14 mouse cellular contexts compared by ENCODE assay signal in the genomic region with DNA sequence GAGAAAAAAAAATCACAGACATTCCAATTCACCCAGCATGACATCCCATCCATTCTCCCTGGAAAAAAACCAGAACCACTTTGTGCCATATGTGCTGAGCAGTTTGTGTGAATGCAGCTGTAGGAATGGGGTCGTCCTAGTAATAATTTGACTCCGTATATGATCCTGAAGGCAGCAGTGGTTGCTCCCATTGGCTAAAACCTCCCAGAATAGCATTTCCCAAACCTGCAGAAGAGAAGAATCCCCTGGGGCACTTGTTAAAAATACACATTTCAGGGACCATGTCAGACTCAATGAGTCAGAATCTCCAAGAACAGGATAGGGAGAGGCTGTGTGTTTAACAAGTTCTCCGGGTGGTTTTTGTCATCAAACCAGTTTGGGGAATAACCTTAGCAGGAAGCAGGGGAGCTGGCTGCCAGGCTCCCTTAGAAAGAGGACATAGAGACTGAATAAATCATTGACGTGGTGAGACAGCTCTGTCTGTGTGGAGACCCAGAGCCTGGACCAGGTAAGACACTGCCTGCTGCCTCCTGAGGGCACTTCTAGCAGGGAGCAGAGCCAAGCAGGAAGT.
A peak's percentile ranks its signal among the peaks of the same experiment; 100 is the strongest.
DNase-seq lines count a peak whose midpoint lies in the region; ATAC-seq and TF ChIP-seq lines count a peak whose summit lies in the region.
"Had no signal": no experiment of that assay in that cellular context is flagged by ENCODE, and none has a peak within 500 bp of the region (broad histone marks: within the 10 kb centered on the region; RNA-seq: fewer than 3 reads in every experiment).

No protein-coding gene starts in this region.

- no peak for TF ChIP-seq POLR2A in limb, embryonic 14.5 days (IDR thresholded peaks at IDR 0.05; ENCODE audit: borderline replicate concordance, extremely low read depth, insufficient read depth, insufficient read length)

- H3K27ac ChIP-seq in hindbrain, postnatal 0 days, result no peak overlapping the region
- no peak overlapping the region for H3K27ac ChIP-seq in hindbrain, embryonic 13.5 days
- no peak overlapping the region for H3K27ac ChIP-seq in limb, embryonic 14.5 days (replicated peaks; ENCODE audit: low read depth, low read length)
- H3K27ac ChIP-seq: liver, embryonic 15.5 days had no signal

- H3K4me2 ChIP-seq in hindbrain, postnatal 0 days (ENCODE audit: low read depth, low read length), result no peak overlapping the region
- no peak overlapping the region for H3K4me2 ChIP-seq in hindbrain, embryonic 13.5 days
- H3K4me2 ChIP-seq in limb, embryonic 14.5 days (replicated peaks; ENCODE audit: low read depth, low read length, severe bottlenecking), result no peak overlapping the region
- H3K4me2 ChIP-seq: liver, embryonic 15.5 days had no signal

- DNase-seq in hindbrain, postnatal 0 days (ENCODE audit: low spot score), result peak; percentile 15
- DNase-seq in 3T3-L1 (ENCODE audit: low read depth, low spot score) (peak; percentile 94), Patski (ENCODE audit: low read depth, low spot score) (peak; percentile 64)
- peak; percentile 69 for DNase-seq in limb, embryonic 14.5 days (ENCODE audit: low spot score)
- DNase-seq in gastrocnemius, postnatal 36 days, result no peak
- DNase-seq in left cerebral cortex, adult 11 months (ENCODE audit: low spot score), result no peak
- DNase-seq: adrenal gland, adult 8-10 months; cerebellum, adult 9-11 months; gastrocnemius, postnatal 14 days; thymus, postnatal 25 days had no signal

- no peaks in the 10 kb centered on the region for H3K4me1 ChIP-seq in hindbrain, postnatal 0 days (ENCODE audit: insufficient read depth, low read length)
- H3K4me1 ChIP-seq in hindbrain, embryonic 13.5 days (replicated peaks), result peaks cover 9% of the 10 kb centered on the region; the same call in 1 of the 2 replicates
- no peaks in the 10 kb centered on the region for H3K4me1 ChIP-seq in limb, embryonic 14.5 days (ENCODE audit: control insufficient read depth, insufficient read depth, low read length)
- H3K4me1 ChIP-seq: liver, embryonic 15.5 days had no signal

- H3K9me3 ChIP-seq in hindbrain, postnatal 0 days (ENCODE audit: low read length), result no peaks in the 10 kb centered on the region
- no peaks in the 10 kb centered on the region for H3K9me3 ChIP-seq in hindbrain, embryonic 13.5 days
- H3K9me3 ChIP-seq in limb, embryonic 14.5 days (ENCODE audit: control insufficient read depth, low read length), result no peaks in the 10 kb centered on the region
- H3K9me3 ChIP-seq: G1E; liver, embryonic 15.5 days had no signal

- H3K4me3 ChIP-seq in hindbrain, postnatal 0 days (ENCODE audit: low read length), result no peak overlapping the region
- no peak overlapping the region for H3K4me3 ChIP-seq in hindbrain, embryonic 13.5 days
- no peak overlapping the region for H3K4me3 ChIP-seq in limb, embryonic 14.5 days (replicated peaks; ENCODE audit: low read length)
- H3K4me3 ChIP-seq: liver, embryonic 15.5 days; myocyte had no signal

- no peaks in the 10 kb centered on the region for H3K27me3 ChIP-seq in hindbrain, postnatal 0 days (ENCODE audit: insufficient read depth, low read length)
- no peaks in the 10 kb centered on the region for H3K27me3 ChIP-seq in hindbrain, embryonic 13.5 days
- H3K27me3 ChIP-seq in Patski, result no peaks in the 10 kb centered on the region
- no peaks in the 10 kb centered on the region for H3K27me3 ChIP-seq in limb, embryonic 14.5 days (ENCODE audit: control insufficient read depth, insufficient read depth, low read length)
- H3K27me3 ChIP-seq: liver, embryonic 15.5 days had no signal

- intact Hi-C loops in gastrocnemius, postnatal 36 days (cut with DNase I), result no loop called here

- no peak for TF ChIP-seq CTCF in hindbrain, postnatal 0 days (IDR thresholded peaks at IDR 0.05; ENCODE audit: low read depth)
- TF ChIP-seq CTCF in Patski (IDR thresholded peaks at IDR 0.05), result no peak

- WGBS in hindbrain, postnatal 0 days, result 55% methylated on average over 4 of the region's 4 CpGs
- WGBS in hindbrain, embryonic 13.5 days, result 60% methylated on average over 4 of the region's 4 CpGs
- 39% methylated on average over 4 of the region's 4 CpGs for WGBS in limb, embryonic 14.5 days

- no peak for ATAC-seq in hindbrain, postnatal 0 days
- ATAC-seq in hindbrain, embryonic 13.5 days (ENCODE audit: low FRiP score), result no peak
- peak; percentile 76 for ATAC-seq in Patski
- no peak for ATAC-seq in limb, embryonic 14.5 days (ENCODE audit: low FRiP score, low read depth)

- no peak overlapping the region for H3K9ac ChIP-seq in hindbrain, postnatal 0 days (replicated peaks; ENCODE audit: low read length)
- H3K9ac ChIP-seq in hindbrain, embryonic 13.5 days, result no peak overlapping the region
- H3K9ac ChIP-seq in limb, embryonic 14.5 days (ENCODE audit: low read depth, low read length, severe bottlenecking), result no peak overlapping the region
- H3K9ac ChIP-seq: liver, embryonic 15.5 days had no signal

- H3K36me3 ChIP-seq in hindbrain, postnatal 0 days (ENCODE audit: insufficient read depth, low read length), result no peaks in the 10 kb centered on the region
- H3K36me3 ChIP-seq in hindbrain, embryonic 13.5 days, result 0 out of 2 replicates have a peak, but pooled peaks cover 4% of the 10 kb centered on the region
- no peaks in the 10 kb centered on the region for H3K36me3 ChIP-seq in limb, embryonic 14.5 days (ENCODE audit: control insufficient read depth, insufficient read depth, low read length)
- H3K36me3 ChIP-seq: G1E; liver, embryonic 15.5 days had no signal

- CTCF ChIA-PET in Patski (lab: Charles Lee), result interaction anchor here (1.1 kb wide), 1 partner anchor 9 kb away, joined by 5 read pairs; no protein-coding TSS in a partner anchor

- in situ Hi-C loops in Patski (cut with MboI; ENCODE audit: low pct_unique_long_range_greater_than_20kb), result no loop called here

- POLR2A ChIA-PET in Patski (lab: Charles Lee), result interaction anchor here (0.8 kb wide), 1 partner anchor 9 kb away, joined by 3 read pairs; no protein-coding TSS in a partner anchor

Comparison
In these comparisons a context has a peak if more than half of its experiments do, and no peak if none do; other contexts are left out.
1. DNase-seq: peak in hindbrain, postnatal 0 days (single experiment), 3T3-L1 (single experiment), Patski (single experiment) and limb, embryonic 14.5 days (single experiment); none in gastrocnemius, postnatal 36 days (0 of 2) and left cerebral cortex, adult 11 months (single experiment).